Mouse (Mus musculus): ENCODE data around the gene Dmkn.
"Not testable (repeated sequence)": the region's sequence is repeated elsewhere in the genome, so short reads cannot be mapped to it uniquely, and the experiment has no call there.

Dmkn gene

GRCm38 (mm10) chr7:30812291-30812807 is 48.8 kb downstream of the Dmkn start:
- no peak for DNase-seq (ENCODE audit: low spot score)

- no peak for DNase-seq (ENCODE audit: low spot score)
These were observed 56.6 kb downstream of the Dmkn start for GRCm38 (mm10) chr7:30820131-30820530.

DNA sequence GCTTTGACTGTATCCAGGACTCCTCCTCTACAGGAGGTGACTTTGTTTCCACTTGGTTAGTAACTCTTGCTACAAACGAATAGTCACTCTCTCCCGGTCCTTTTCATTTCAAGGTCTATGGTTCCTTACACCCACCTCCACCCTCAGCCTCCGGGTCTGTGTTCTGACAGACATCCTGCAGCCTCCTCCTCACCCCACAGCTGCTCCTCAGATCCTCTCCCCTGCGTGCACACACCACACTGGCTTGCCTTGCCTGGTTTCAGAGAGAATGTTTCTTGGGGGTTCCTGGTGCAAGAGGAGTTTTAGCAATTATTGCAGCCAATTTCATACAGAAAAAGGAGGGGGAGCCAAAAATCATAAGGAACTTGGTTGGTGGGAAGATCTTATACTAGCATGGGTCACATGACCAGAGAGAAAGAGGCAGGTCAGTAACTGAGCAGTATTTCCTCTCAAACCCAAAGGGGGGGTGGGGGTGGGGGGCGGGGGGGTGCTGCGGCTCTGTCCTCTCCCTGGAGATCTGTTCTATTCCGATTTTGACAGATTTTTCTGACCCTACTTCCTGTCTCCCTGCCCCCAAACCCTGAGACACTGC is 57.4 kb downstream of the Dmkn start:
- DNase-seq (ENCODE audit: low spot score): no peak

DNA sequence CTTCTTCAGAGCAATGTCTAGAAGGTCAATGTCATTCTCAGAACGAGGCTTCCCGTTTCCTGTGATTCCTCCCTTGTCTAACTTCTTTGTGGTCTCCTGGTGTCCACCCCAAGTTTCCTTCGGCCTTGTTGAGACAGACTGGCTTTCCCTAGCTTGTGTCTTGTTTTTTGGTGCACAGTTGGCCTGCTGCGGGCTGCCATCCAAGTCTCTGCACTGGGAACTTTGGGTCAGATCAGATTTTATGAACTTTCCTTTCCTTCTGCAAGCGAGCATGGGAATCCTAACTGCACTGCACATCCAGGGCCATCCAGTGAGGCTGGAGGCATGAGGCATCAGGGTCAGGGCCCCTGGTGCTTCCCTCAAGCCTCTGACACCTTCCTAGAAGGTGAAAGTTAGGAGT is 58.0 kb downstream of the Dmkn start:
- no peak for DNase-seq (ENCODE audit: low spot score)

GRCm38 (mm10) chr7:30823675-30824074 is 60.1 kb downstream of the Dmkn start, which contains the start of gene Ffar2:
Ffar2 (minus strand) TSS chr7:30823775.
- no peak for DNase-seq (ENCODE audit: low spot score)

- DNase-seq (ENCODE audit: low spot score): no peak
These were observed 60.8 kb downstream of the Dmkn start for GRCm38 (mm10) chr7:30824306-30824705.

DNA sequence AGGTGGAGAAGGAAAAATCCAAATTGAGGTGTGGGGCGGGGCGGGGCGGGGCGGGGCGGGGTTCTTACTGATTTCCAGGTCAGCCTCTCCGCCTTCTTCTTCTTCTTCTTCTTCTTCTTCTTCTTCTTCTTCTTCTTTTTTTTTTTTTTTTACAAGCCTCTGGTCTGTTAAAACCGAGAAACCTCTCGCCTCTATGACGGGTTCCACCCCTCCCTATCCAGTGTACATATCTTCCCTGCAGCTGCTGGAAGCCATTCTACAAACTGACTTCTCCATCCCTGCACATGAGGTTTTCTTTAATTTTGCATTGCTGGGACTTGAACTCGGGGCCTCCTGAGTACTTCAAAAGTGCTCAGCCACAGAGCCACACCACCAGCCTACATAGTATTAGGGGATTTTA is 63.1 kb downstream of the Dmkn start:
- DNase-seq (ENCODE audit: low spot score): no peak

GRCm38 (mm10) chr7:30828871-30829270 is 65.3 kb downstream of the Dmkn start:
- not testable (repeated sequence) for DNase-seq (ENCODE audit: low spot score)

GRCm38 (mm10) chr7:30829428-30829827 is 65.9 kb downstream of the Dmkn start:
- no peak for DNase-seq (ENCODE audit: low spot score)

Data from ovary, postnatal 36 days (tissue).